Mouse (Mus musculus) forebrain, embryonic 16.5 days (tissue): Measurements from ENCODE around the gene Spata17. TPM values are rescaled to one million over a fixed set of nuclear protein-coding genes. Genes with fewer than 3 reads are reported as not detected.

Experiments
- ATAC-seq: fragments of 200-750 bp; cut with Nextera tagmentation; 2 replicates; pipeline ENCODE4 v1.8.0; 2017; ENCODE audit warnings: mild to moderate bottlenecking, moderate library complexity
- H3K27ac ChIP-seq: fragments of 300-500 bp; sonication (generic); 2 replicates; pipeline ENCODE4 v1.5.1; 2014; ENCODE audit warnings: low read length, control low read depth
- H3K27me3 ChIP-seq: fragments of 300-500 bp; sonication (generic); replicated peaks from 2 replicates; pipeline ENCODE4 v1.6.1; 2014; ENCODE audit warnings: low read length; ENCODE audit not compliant: control insufficient read depth, insufficient read depth
- H3K36me3 ChIP-seq: fragments of 300-500 bp; sonication (generic); 2 replicates; pipeline ENCODE4 v1.6.1; 2014; ENCODE audit not compliant: control insufficient read depth, insufficient read depth
- H3K4me1 ChIP-seq: fragments of 300-500 bp; sonication (generic); replicated peaks from 2 replicates; pipeline ENCODE4 v1.6.1; 2014; ENCODE audit warnings: low read length; ENCODE audit not compliant: control insufficient read depth, insufficient read depth
- H3K4me2 ChIP-seq: fragments of 300-500 bp; sonication (generic); 2 replicates; pipeline ENCODE4 v1.6.1; 2014; ENCODE audit warnings: mild to moderate bottlenecking, low read length, control low read depth
- H3K4me3 ChIP-seq: fragments of 300-500 bp; sonication (generic); replicated peaks from 2 replicates; pipeline ENCODE4 v1.5.1; 2014; ENCODE audit warnings: mild to moderate bottlenecking, low read length, control low read depth
- H3K9ac ChIP-seq: fragments of 300-500 bp; sonication (generic); replicated peaks from 2 replicates; pipeline ENCODE4 v1.6.1; 2014; ENCODE audit warnings: low read depth, low read length, control low read depth
- H3K9me3 ChIP-seq: fragments of 300-500 bp; sonication (generic); 2 replicates; pipeline ENCODE4 v1.6.1; 2016; ENCODE audit warnings: low read length; ENCODE audit not compliant: control insufficient read depth
- WGBS: fragments of 180-500 bp; shearing (Covaris S2); extraction: QIAGEN DNeasy Blood & Tissue Kit; methylation state at CpG from one replicate; pipeline ENCODE4 v1.1.7; 2014; 5-methylcytosine and 5-hydroxymethylcytosine counted together
- polyA plus RNA-seq: library from polyadenylated mRNA; unstranded; fragments of >200 nt; fragmentation: Nextera tagmentation; extraction: Ambion mirVana; gene quantifications from 2 replicates; pipeline ENCODE4 v1.2.1, GENCODE M21; 2015

Gene Spata17
- polyA plus RNA-seq, 1 experiment from 2014 or later = 1.1 TPM

DNA sequence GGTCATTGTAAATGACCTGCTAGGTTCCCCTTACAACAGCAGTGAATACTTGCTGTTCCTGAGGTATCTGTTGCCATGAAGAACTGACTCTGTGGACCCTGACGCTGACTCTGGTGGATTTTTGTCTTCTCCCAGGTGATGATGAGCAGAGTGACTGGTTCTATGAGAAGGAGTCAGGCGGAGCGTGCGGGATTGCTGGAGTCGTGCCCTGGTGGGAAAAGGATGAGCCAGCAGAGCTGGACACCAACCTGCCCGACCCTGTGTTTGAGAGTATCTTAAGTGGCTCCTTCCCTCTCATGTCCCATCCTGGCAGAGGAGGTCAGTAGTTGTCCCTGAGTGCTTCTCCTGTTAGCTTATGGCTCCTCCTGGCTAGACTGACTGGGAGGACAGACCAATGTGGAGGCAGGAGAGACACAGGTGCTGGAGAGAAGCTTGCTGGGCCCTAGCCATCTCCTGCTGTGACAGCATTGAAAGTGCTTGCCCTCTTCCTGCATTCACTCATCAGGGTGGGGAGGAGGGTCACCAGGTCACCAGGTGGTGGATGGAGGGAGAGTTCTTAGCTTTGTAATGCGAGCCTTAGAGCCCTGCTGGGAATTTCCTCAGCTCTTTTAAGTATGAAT is 17.8 kb upstream of the Spata17 start:
- Histone ChIP-seq H3K36me3 (no peaks in the 10 kb centered on the region), H3K4me1 (no peaks in the 10 kb centered on the region), H3K9ac (no peak overlapping the region), H3K27ac (no peak overlapping the region), H3K4me3 (no peak overlapping the region), H3K4me2 (no peak overlapping the region), H3K9me3 (no peaks in the 10 kb centered on the region), H3K27me3 (no peaks in the 10 kb centered on the region)
- ATAC-seq = no peak
- 71% methylated on average over 7 of the region's 7 CpGs for WGBS

DNA sequence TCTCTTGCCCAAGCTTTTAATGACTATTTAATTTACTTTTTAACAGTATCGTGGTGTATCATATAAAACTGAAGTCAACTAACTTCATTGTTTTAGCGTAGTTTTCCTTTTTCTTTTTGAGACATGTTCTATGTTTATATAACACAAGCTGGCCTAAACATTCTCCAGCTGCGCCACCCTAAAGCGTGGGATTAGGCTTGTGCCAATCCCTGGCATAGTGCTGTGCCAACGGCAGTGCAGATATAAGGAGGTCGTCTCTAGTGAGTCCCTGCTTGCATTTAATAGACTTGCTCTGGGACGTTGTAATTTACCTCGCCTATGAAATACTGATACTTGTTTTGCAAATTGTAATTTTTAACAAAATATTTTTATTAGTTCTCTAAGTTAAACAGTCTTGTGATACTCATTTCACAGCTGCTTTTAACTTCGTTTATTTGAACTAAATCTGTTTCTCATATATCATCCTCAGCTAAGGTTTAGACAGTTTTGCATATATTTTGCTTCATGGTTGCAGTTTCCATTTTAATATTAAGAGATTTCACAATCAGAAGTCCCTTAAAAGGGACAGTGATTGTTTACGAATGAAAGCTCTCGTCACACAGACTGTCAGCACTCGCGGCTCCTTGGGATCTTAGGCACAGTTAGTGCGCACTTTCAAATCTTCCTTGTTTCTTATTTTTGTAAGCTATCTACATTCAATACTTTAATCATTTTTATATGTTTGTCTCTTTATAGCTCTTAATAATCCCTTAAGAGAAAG is 17.1 kb upstream of the Spata17 start:
- Histone ChIP-seq H3K36me3 (no peaks in the 10 kb centered on the region), H3K4me3 (no peak overlapping the region), H3K9me3 (no peaks in the 10 kb centered on the region), H3K9ac (no peak overlapping the region), H3K4me1 (no peaks in the 10 kb centered on the region), H3K27me3 (no peaks in the 10 kb centered on the region), H3K4me2 (no peak overlapping the region), H3K27ac (no peak overlapping the region)
- no peak for ATAC-seq
- WGBS = 84% methylated on average over 14 of the region's 14 CpGs

GRCm38 (mm10) chr1:187230255-187230654 is 15.0 kb upstream of the Spata17 start:
- Histone ChIP-seq H3K27me3 (no peaks in the 10 kb centered on the region), H3K4me3 (no peak overlapping the region), H3K4me2 (no peak overlapping the region), H3K4me1 (no peaks in the 10 kb centered on the region), H3K27ac (no peak overlapping the region), H3K9me3 (no peaks in the 10 kb centered on the region), H3K36me3 (no peaks in the 10 kb centered on the region), H3K9ac (no peak overlapping the region)
- WGBS = 91% methylated on average over 5 of the region's 5 CpGs
- no peak for ATAC-seq

DNA sequence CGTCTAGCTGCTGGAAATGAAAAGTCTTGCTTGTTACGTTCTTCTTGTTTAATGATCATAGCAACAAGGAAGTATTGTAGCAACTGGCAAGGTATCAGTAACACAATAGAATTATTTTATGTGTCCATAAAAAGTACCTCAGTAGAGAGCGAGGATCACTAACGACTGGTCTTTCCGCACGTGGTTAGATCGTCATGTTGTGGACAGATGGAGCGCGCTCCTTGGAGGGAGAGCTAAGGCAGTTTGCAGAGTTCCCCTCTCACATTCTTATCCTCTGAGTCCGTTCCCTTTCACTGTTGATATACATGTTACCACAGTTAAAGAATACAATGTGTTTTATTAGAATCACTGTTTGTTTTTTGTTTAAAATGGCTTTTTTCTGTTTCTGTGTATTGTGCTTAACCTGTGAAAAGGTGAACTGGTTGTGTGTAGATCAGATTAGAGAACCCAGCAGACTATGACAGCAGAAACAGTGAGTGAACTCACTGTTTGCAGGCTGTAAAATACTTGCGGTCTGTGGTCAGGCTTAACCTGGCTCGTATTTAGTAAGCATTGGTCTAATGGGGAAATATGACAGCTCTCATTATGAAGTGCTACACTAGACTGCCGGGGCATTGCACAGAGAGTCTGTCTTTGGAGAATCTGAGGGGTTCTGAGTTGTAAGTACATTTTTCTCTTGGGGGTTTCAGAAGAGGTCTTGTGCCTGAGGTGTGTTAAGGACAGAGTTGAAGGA is 13.3 kb upstream of the Spata17 start:
- Histone ChIP-seq H3K4me3 (no peak overlapping the region), H3K9me3 (no peaks in the 10 kb centered on the region), H3K4me1 (no peaks in the 10 kb centered on the region), H3K27me3 (no peaks in the 10 kb centered on the region), H3K27ac (no peak overlapping the region), H3K4me2 (no peak overlapping the region), H3K9ac (no peak overlapping the region), H3K36me3 (no peaks in the 10 kb centered on the region)
- no peak for ATAC-seq
- 84% methylated on average over 13 of the region's 13 CpGs for WGBS

DNA sequence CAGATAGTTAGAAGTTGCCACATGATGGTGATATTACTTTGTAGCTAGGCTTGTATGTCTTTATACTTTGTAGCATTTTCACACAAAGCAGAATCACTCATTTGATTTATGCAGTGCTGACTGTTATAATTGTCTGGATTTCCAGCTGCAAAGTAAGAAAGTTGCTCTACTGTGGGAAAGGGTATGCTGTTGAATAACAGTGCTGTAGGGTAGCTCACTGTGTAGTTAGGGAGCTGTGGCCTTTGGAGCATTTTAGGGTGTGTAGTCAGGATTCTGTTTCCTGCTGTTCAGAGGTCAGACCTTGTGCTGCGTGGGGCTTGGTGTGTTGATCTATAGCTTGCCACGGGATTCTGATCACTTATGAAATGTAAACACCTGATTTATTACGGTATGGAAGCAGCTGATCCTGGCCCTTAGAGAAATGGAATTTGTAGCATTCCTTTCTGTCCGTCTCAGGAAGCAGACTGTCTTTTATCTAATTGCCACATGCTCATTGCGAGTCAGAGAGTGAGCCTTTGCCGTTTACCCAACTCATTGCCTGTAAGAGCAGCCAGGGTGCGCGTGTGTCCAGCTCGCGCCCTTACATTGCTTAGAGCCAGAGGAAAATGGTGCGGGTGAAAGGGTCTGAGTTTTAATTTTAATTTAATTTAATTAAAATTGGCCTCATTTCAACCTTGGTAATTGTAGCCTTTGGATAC is 11.2 kb upstream of the Spata17 start:
- 80% methylated on average over 11 of the region's 11 CpGs for WGBS
- ATAC-seq = no peak

DNA sequence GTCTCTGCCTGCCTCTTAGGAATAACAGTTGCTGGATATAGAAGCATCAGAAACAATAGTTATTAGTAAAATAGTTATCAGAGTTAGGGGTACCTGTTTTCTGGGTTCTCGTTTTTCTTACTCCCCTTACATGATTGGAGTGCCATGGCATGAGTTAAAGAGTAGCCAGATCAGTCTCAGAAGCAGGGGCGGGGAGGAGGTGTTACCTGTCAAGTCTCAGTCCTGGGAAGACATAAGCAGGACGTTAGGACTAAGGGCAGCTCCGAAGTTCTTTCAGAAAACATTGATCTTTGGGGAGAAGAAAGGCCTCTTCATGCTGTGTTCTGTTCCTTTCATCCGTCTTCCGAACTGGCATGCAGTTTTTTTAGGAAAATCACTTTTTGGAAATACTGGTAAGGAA is 5.5 kb upstream of the Spata17 start:
- H3K4me3 ChIP-seq = no peak overlapping the region
- no peaks in the 10 kb centered on the region for H3K27me3 ChIP-seq
- peaks cover 5% of the 10 kb centered on the region for H3K4me1 ChIP-seq
- no peak overlapping the region for H3K27ac ChIP-seq
- H3K36me3 ChIP-seq = no peaks in the 10 kb centered on the region
- ATAC-seq = no peak
- H3K4me2 ChIP-seq = no peak overlapping the region
- 75% methylated on average over 6 of the region's 6 CpGs for WGBS
- H3K9me3 ChIP-seq = no peaks in the 10 kb centered on the region
- no peak overlapping the region for H3K9ac ChIP-seq

More for the DNA sequence above, 11.2 kb upstream of the Spata17 start:
- H3K4me3 ChIP-seq = no peak overlapping the region
- no peaks in the 10 kb centered on the region for H3K27me3 ChIP-seq
- no peak overlapping the region for H3K4me2 ChIP-seq
- no peaks in the 10 kb centered on the region for H3K36me3 ChIP-seq
- H3K27ac ChIP-seq = no peak overlapping the region
- H3K9ac ChIP-seq = no peak overlapping the region
- no peaks in the 10 kb centered on the region for H3K9me3 ChIP-seq
- H3K4me1 ChIP-seq = no peaks in the 10 kb centered on the region

DNA sequence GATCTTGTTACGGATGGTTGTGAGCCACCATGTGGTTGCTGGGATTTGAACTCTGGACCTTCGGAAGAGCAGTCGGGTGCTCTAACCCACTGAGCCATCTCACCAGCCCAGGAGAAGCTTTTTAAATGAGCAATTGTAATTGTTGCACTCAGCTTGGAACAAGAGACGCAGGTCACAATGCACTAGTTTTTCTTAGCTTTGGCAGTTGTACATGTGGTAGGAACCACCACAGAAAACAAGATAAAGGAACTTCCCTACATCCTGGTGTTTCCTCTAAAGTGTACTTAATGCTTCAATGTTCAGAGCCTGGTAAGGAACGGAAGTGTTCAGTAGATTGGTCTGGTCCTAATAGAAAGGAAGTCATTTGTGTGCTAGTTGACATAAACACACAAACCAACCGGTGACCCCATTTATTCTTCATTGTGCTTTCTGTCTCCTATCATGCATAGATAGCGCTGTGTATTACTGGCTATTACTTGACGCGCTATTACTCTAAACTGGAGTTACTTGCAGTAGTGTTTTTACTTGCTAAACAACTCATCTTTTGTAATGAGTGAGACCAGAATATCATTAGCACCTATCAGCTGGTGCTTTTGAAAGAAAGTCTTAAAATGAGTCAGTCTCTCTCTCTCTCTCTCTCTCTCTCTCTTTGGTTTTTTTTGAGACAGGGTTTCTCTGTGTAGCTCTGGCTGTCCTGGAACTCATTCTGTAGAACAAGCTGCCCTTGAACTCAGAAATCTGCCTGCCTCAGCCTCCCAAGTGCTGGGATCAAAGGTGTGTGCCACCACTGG is 1.6 kb upstream of the Spata17 start:
- ATAC-seq = no peak
- WGBS = 93% methylated on average over 9 of the region's 9 CpGs
- Histone ChIP-seq H3K4me1 (peaks cover 5% of the 10 kb centered on the region), H3K27me3 (no peaks in the 10 kb centered on the region), H3K4me3 (no peak overlapping the region), H3K9me3 (no peaks in the 10 kb centered on the region), H3K27ac (no peak overlapping the region), H3K36me3 (no peaks in the 10 kb centered on the region), H3K4me2 (no peak overlapping the region), H3K9ac (no peak overlapping the region)

DNA sequence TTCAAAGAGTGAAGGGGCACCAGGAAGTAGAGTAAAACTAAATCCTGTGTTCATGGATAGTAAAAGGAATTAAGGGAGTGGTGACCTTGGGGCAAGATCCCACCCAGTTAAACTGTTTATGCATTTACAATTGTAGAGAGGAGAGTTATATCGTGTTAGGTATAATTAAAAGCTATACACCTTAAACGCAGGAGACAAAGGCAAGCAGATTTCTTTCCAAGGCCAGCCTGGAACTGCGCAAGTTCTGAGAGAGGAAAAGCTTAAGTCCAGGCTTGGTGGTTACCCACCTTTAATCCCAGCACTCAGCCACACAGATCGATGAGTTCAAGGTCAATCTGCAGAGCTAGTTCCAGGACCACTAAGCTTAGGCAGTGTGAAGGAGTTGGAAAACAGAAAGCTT is 4.5 kb downstream of the Spata17 start:
- Histone ChIP-seq H3K9ac (no peak overlapping the region), H3K27me3 (no peaks in the 10 kb centered on the region), H3K36me3 (no peaks in the 10 kb centered on the region), H3K4me1 (peaks cover under 1% of the 10 kb centered on the region; the same call in 1 of the 2 replicates), H3K9me3 (no peaks in the 10 kb centered on the region), H3K4me3 (no peak overlapping the region), H3K4me2 (no peak overlapping the region), H3K27ac (no peak overlapping the region)
- no peak for ATAC-seq
- WGBS = 93% methylated on average over 4 of the region's 4 CpGs
